Mouse (Mus musculus): ENCODE measurements around the gene Pde4d. TPM values are rescaled to one million over a fixed set of nuclear protein-coding genes. Genes with fewer than 3 reads are reported as not detected.

Gene Pde4d
- total RNA-seq, 1 experiment from 2014 or later: 18.9 TPM

- DNase-seq: no peak
These were observed 384.4 kb downstream of the Pde4d start for GRCm38 (mm10) chr13:108834197-108834596.

- DNase-seq: no peak
These were observed 386.6 kb downstream of the Pde4d start for GRCm38 (mm10) chr13:108836314-108836713.

- DNase-seq: no peak
These were observed 389.4 kb downstream of the Pde4d start for GRCm38 (mm10) chr13:108839142-108839541.

- no peak for DNase-seq
These were observed 404.3 kb downstream of the Pde4d start for GRCm38 (mm10) chr13:108854090-108854489.

- DNase-seq: no peak
These were observed 407.2 kb downstream of the Pde4d start for GRCm38 (mm10) chr13:108856776-108857435.

GRCm38 (mm10) chr13:108859336-108859735 lies 409.6 kb downstream of the Pde4d start:
- no peak for DNase-seq

- no peak for DNase-seq
These were observed 411.0 kb downstream of the Pde4d start for GRCm38 (mm10) chr13:108860737-108861136.

GRCm38 (mm10) chr13:108861707-108862106 lies 412.0 kb downstream of the Pde4d start:
- no peak for DNase-seq

GRCm38 (mm10) chr13:108862173-108862572 lies 412.4 kb downstream of the Pde4d start:
- DNase-seq: no peak

- DNase-seq: no peak
These were observed 450.4 kb downstream of the Pde4d start for GRCm38 (mm10) chr13:108900160-108900559.

- DNase-seq: no peak
These were observed 455.4 kb downstream of the Pde4d start for GRCm38 (mm10) chr13:108905121-108905520.

GRCm38 (mm10) chr13:108909193-108909592 lies 459.4 kb downstream of the Pde4d start:
- DNase-seq: no peak

GRCm38 (mm10) chr13:108914626-108915025 lies 464.9 kb downstream of the Pde4d start:
- DNase-seq: no peak

GRCm38 (mm10) chr13:108921146-108921545 lies 471.4 kb downstream of the Pde4d start:
- DNase-seq: no peak

GRCm38 (mm10) chr13:108934854-108935253 lies 485.1 kb downstream of the Pde4d start:
- no peak for DNase-seq

GRCm38 (mm10) chr13:108937272-108937671 lies 487.5 kb downstream of the Pde4d start:
- no peak for DNase-seq

GRCm38 (mm10) chr13:108952911-108953310 lies 503.2 kb downstream of the Pde4d start:
- no peak for DNase-seq

GRCm38 (mm10) chr13:108956059-108956458 lies 506.3 kb downstream of the Pde4d start:
- no peak for DNase-seq

GRCm38 (mm10) chr13:108964056-108964455 lies 514.3 kb downstream of the Pde4d start:
- no peak for DNase-seq

GRCm38 (mm10) chr13:108981144-108981543 lies 531.4 kb downstream of the Pde4d start:
- no peak for DNase-seq

GRCm38 (mm10) chr13:108998739-108999138 lies 549.0 kb downstream of the Pde4d start:
- DNase-seq: no peak

GRCm38 (mm10) chr13:109024703-109025102 lies 575.0 kb downstream of the Pde4d start:
- DNase-seq: no peak

GRCm38 (mm10) chr13:109047126-109047525 lies 597.4 kb downstream of the Pde4d start:
- DNase-seq: no peak

GRCm38 (mm10) chr13:109052805-109053204 lies 603.1 kb downstream of the Pde4d start:
- DNase-seq: no peak
